ENCODE assay signal across 9 mouse cellular contexts in genomic region chr5:51917812-51918448, GRCm38 (mm10).
DNase-seq lines count a peak whose midpoint lies in the region; ATAC-seq and TF ChIP-seq lines count a peak whose summit lies in the region.
"Had no signal": no experiment of that assay in that cellular context is flagged by ENCODE, and none has a peak within 500 bp of the region (broad histone marks: within the 10 kb centered on the region; RNA-seq: fewer than 3 reads in every experiment).

No protein-coding gene starts in this region.

- DNase-seq in kidney, adult 11 months, result peak; percentile 56
- peak; percentile 8 for DNase-seq in adipocyte (ENCODE audit: low spot score)
- DNase-seq in cerebellum, postnatal 10 days, result peak; percentile 62 to 66
- peak; percentile 80 for DNase-seq in kidney, adult 2 months
- no peak for DNase-seq in layer of hippocampus, adult 11-12 months (ENCODE audit: low spot score)
- no peak for DNase-seq in left cerebral cortex, postnatal 14 days (ENCODE audit: low spot score in 2 of 2)

- H3K36me3 ChIP-seq in kidney, embryonic 15.5 days, result no peaks in the 10 kb centered on the region
- H3K36me3 ChIP-seq in kidney, adult 2 months (ENCODE audit: control insufficient read depth, insufficient read depth, low read length), result no peaks in the 10 kb centered on the region

- H3K4me1 ChIP-seq in kidney, embryonic 15.5 days, result no peaks in the 10 kb centered on the region
- H3K4me1 ChIP-seq in kidney, adult 2 months (ENCODE audit: control insufficient read depth, insufficient read depth, low read length), result no peaks in the 10 kb centered on the region

- no peak overlapping the region for H3K4me2 ChIP-seq in kidney, embryonic 15.5 days

- intact Hi-C loops in left cerebral cortex, postnatal 14 days (cut with DNase I), result no loop called here

- no peak overlapping the region for H3K4me3 ChIP-seq in kidney, embryonic 15.5 days (replicated peaks)
- H3K4me3 ChIP-seq in kidney, adult 2 months (ENCODE audit: insufficient read depth, low read depth, low read length), result no peak overlapping the region

- no peak for TF ChIP-seq CTCF in kidney, adult 2 months (conservative IDR thresholded peaks at IDR 0.05; ENCODE audit: insufficient read depth, insufficient read length, low read depth, low read length)

- no peak for ATAC-seq in kidney, embryonic 15.5 days (replicated peaks; ENCODE audit: low FRiP score)
- ATAC-seq: Patski had no signal

- H3K27ac ChIP-seq in kidney, embryonic 15.5 days, result no peak overlapping the region
- no peak overlapping the region for H3K27ac ChIP-seq in kidney, adult 2 months (ENCODE audit: insufficient read depth, low read depth, low read length)
- H3K27ac ChIP-seq: macrophage had no signal

- no peak for TF ChIP-seq POLR2A in kidney, adult 2 months (IDR thresholded peaks at IDR 0.05; ENCODE audit: low read depth, low read length)

- WGBS in kidney, embryonic 15.5 days, result 31% methylated on average over 4 of the region's 4 CpGs
- 30% methylated on average over 4 of the region's 4 CpGs for WGBS in kidney, adult 2 months

- H3K9ac ChIP-seq in kidney, embryonic 15.5 days, result no peak overlapping the region

- H3K27me3 ChIP-seq in kidney, embryonic 15.5 days, result no peaks in the 10 kb centered on the region
- H3K27me3 ChIP-seq in kidney, adult 2 months (replicated peaks; ENCODE audit: control insufficient read depth, insufficient read depth, low read length), result no peaks in the 10 kb centered on the region
- H3K27me3 ChIP-seq: Patski had no signal

- H3K9me3 ChIP-seq in kidney, embryonic 15.5 days (replicated peaks), result no peaks in the 10 kb centered on the region

Comparison
In these comparisons a context has a peak if more than half of its experiments do, and no peak if none do; other contexts are left out.
1. DNase-seq: peak in kidney, adult 11 months (single experiment), adipocyte (single experiment), cerebellum, postnatal 10 days (2 of 2) and kidney, adult 2 months (single experiment); none in layer of hippocampus, adult 11-12 months (single experiment) and left cerebral cortex, postnatal 14 days (0 of 2).